Mouse (Mus musculus): ENCODE measurements around the gene Mmab. TPM values are rescaled to one million over a fixed set of nuclear protein-coding genes. Genes with fewer than 3 reads are reported as not detected.

Gene Mmab
- polyA plus RNA-seq, 1 experiment, result 19.2 TPM

DNA sequence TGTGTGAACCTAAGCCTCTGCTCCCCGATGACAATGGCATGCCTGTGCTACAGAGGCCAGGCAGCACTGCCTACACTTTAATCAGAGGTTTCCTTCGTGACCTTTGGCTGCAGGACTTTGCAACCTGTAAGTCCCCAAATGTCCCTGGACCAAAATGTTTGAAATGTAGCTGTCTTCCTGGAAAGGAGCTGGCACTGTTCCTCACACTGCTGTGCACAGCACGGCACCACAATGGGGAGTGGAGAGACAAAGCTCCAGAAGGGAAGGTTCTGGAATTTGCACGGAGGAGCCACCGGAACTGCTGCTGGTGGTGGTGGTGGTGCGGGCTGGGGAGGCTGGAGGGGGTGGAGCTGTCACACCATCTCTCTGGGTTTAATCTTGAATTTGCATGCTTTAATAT is 17.1 kb downstream of the Mmab start:
- no peak for DNase-seq
- no peaks in the 10 kb centered on the region for H3K27me3 ChIP-seq (ENCODE audit: control insufficient read depth, insufficient read depth, low read length)
- no peak overlapping the region for H3K27ac ChIP-seq (ENCODE audit: insufficient read depth, low read length)
- no peaks in the 10 kb centered on the region; the same call in 1 of the 2 replicates for H3K4me1 ChIP-seq (ENCODE audit: control insufficient read depth, insufficient read depth, low read length)
- WGBS, result 44% methylated on average over 6 of the region's 6 CpGs
- TF ChIP-seq CTCF (IDR thresholded peaks at IDR 0.05; ENCODE audit: borderline replicate concordance, insufficient read depth, low read depth, low read length), result no peak
- TF ChIP-seq POLR2A (IDR thresholded peaks at IDR 0.05; ENCODE audit: borderline replicate concordance, insufficient read depth, low read length), result no peak
- no peak overlapping the region for H3K4me3 ChIP-seq (replicated peaks; ENCODE audit: insufficient read depth, low read depth, low read length)

DNA sequence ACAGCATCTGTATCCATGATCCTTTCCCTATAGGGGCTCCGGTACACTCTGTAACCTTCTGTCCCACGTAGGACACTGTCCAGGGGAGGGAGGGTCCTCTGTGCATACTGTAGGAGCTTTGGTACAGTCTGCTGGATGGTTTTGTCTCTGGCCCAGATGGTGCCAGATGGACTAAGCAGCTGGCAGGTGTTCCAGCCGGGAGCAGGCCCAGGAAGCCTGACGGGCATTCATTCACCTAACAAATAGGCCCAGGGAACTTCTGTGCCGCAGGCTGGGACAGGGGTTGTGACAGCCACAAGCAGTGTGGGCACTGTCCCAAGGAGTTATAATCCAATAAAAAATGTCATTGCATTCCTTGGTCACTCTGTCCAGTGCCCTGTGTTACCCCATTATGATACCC is 19.9 kb downstream of the Mmab start:
- H3K27ac ChIP-seq (ENCODE audit: insufficient read depth, low read length), result no peak overlapping the region
- WGBS, result 41% methylated on average over 5 of the region's 5 CpGs
- H3K4me3 ChIP-seq (replicated peaks; ENCODE audit: insufficient read depth, low read depth, low read length), result no peak overlapping the region
- no peak for DNase-seq
- no peaks in the 10 kb centered on the region for H3K4me1 ChIP-seq (ENCODE audit: control insufficient read depth, insufficient read depth, low read length)
- TF ChIP-seq POLR2A (IDR thresholded peaks at IDR 0.05; ENCODE audit: borderline replicate concordance, insufficient read depth, low read length) (no peak), CTCF (IDR thresholded peaks at IDR 0.05; ENCODE audit: borderline replicate concordance, insufficient read depth, low read depth, low read length) (no peak)
- no peaks in the 10 kb centered on the region for H3K27me3 ChIP-seq (ENCODE audit: control insufficient read depth, insufficient read depth, low read length)

DNA sequence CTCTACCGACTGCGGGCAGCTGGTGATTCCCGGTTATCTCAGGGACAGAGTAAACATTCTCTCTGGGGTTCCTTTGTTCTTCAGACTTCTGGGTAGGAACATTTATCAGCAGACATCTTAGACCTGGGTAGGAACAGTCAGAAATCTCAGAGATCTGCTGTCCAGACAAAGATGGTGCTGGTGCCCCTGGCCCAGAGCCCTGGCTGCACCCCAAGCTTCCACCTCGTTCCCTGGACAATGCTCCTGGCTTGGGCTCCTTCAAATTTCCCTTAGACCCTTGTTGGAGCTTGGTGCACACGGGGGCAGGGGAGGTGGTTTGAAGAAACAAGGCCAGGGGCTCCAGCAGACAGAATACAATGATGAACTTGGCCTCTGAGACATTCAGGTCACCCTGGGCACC is 21.3 kb downstream of the Mmab start:
- Histone ChIP-seq H3K27me3 (ENCODE audit: control insufficient read depth, insufficient read depth, low read length) (no peaks in the 10 kb centered on the region), H3K4me3 (replicated peaks; ENCODE audit: insufficient read depth, low read depth, low read length) (no peak overlapping the region), H3K27ac (ENCODE audit: insufficient read depth, low read length) (no peak overlapping the region), H3K4me1 (ENCODE audit: control insufficient read depth, insufficient read depth, low read length) (no peaks in the 10 kb centered on the region)
- TF ChIP-seq POLR2A (IDR thresholded peaks at IDR 0.05; ENCODE audit: borderline replicate concordance, insufficient read depth, low read length) (no peak), CTCF (IDR thresholded peaks at IDR 0.05; ENCODE audit: borderline replicate concordance, insufficient read depth, low read depth, low read length) (no peak)
- no peak for DNase-seq
- 19% methylated on average over 5 of the region's 5 CpGs for WGBS

DNA sequence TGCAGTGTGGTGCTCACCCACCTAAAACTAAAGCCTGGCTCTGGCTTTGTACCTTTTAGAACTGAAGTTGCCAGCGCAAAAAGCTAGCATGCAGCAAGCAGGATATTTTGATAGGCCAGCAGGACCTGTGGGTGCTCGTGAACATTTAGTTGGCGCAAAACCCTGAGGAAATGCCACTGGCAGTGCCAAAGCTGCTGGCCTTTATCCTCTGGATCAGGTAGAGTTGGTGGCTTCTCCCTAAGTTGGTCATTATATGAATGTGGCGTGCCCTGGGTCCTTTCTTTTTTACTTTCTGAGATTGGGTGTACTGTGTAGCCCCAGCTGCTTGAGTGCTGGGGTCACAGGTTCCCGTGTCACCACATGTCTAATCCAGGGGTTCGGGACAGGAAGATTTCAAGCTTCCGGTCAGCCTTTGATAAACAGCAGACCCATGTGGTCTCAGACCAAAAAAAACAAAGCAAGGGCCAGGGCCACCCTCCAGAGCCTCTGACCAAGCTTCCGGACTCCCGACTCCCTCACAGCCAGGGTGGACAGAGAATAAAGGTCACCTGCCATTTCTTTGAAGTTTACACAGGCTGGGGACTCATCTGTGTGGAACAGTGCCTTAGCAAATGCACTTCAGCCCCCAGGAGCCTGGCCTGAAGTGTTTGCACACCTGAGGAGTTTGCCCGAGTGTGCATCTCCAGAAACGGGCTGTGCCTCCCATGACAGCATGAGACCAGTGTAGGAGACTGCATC is 22.1 kb downstream of the Mmab start:
- Histone ChIP-seq H3K4me3 (replicated peaks; ENCODE audit: insufficient read depth, low read depth, low read length) (no peak overlapping the region), H3K27ac (ENCODE audit: insufficient read depth, low read length) (no peak overlapping the region), H3K4me1 (ENCODE audit: control insufficient read depth, insufficient read depth, low read length) (no peaks in the 10 kb centered on the region), H3K27me3 (ENCODE audit: control insufficient read depth, insufficient read depth, low read length) (no peaks in the 10 kb centered on the region)
- TF ChIP-seq CTCF (IDR thresholded peaks at IDR 0.05; ENCODE audit: borderline replicate concordance, insufficient read depth, low read depth, low read length) (no peak), POLR2A (IDR thresholded peaks at IDR 0.05; ENCODE audit: borderline replicate concordance, insufficient read depth, low read length) (no peak)
- 80% methylated on average over 11 of the region's 11 CpGs for WGBS
- no peak for DNase-seq

DNA sequence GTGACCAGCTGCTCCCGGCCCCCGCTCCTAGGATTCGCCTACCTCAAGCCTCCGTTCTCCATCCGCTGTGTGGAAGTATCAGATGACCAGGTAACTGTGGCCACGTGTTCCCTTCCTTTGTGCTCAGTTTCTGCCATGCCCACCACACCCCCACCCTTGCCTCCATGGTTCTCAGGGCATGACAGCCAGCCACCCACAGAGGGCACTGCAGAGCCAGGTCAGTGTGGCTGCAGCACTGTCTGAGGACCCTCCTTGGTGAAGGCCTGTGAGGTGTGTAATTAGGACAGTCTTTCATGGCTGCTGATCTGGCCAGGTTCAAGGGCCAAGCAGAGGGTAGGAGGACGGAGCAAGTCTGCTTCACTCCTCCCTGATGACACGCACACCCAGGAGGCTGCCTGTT is 25.3 kb downstream of the Mmab start:
- WGBS, result 78% methylated on average over 8 of the region's 8 CpGs

DNA sequence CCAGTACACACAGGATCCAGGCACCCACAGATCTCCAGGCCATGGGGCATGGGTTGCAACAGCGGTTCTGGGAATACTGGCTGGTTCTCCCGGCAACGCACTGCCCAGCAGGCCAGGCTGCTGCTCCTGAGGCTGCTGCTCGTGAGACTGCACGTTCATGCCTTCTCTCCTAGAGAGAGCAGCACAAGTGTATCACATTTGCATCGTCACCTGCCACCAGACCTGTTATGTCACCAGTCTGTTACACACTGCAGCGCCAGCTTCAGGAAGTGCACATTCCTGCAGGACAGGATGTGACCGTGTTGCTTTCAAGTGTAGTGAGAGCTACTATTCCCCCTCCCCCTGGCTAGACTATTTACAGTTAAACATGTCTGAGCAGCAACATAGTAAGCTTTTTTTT is 27.0 kb downstream of the Mmab start:
- TF ChIP-seq CTCF (IDR thresholded peaks at IDR 0.05; ENCODE audit: borderline replicate concordance, insufficient read depth, low read depth, low read length) (no peak), POLR2A (IDR thresholded peaks at IDR 0.05; ENCODE audit: borderline replicate concordance, insufficient read depth, low read length) (no peak)
- Histone ChIP-seq H3K4me1 (ENCODE audit: control insufficient read depth, insufficient read depth, low read length) (no peaks in the 10 kb centered on the region), H3K27ac (ENCODE audit: insufficient read depth, low read length) (no peak overlapping the region), H3K27me3 (ENCODE audit: control insufficient read depth, insufficient read depth, low read length) (no peaks in the 10 kb centered on the region), H3K4me3 (replicated peaks; ENCODE audit: insufficient read depth, low read depth, low read length) (no peak overlapping the region)
- 69% methylated on average over 8 of the region's 8 CpGs for WGBS
- no peak for DNase-seq

More for the DNA sequence above, 25.3 kb downstream of the Mmab start:
- H3K4me1 ChIP-seq (ENCODE audit: control insufficient read depth, insufficient read depth, low read length), result no peaks in the 10 kb centered on the region
- DNase-seq, result no peak
- TF ChIP-seq POLR2A (IDR thresholded peaks at IDR 0.05; ENCODE audit: borderline replicate concordance, insufficient read depth, low read length) (no peak), CTCF (IDR thresholded peaks at IDR 0.05; ENCODE audit: borderline replicate concordance, insufficient read depth, low read depth, low read length) (peak; percentile 43; the same call in 1 of the 2 replicates)
- no peaks in the 10 kb centered on the region for H3K27me3 ChIP-seq (ENCODE audit: control insufficient read depth, insufficient read depth, low read length)
- no peak overlapping the region for H3K27ac ChIP-seq (ENCODE audit: insufficient read depth, low read length)
- no peak overlapping the region for H3K4me3 ChIP-seq (replicated peaks; ENCODE audit: insufficient read depth, low read depth, low read length)

DNA sequence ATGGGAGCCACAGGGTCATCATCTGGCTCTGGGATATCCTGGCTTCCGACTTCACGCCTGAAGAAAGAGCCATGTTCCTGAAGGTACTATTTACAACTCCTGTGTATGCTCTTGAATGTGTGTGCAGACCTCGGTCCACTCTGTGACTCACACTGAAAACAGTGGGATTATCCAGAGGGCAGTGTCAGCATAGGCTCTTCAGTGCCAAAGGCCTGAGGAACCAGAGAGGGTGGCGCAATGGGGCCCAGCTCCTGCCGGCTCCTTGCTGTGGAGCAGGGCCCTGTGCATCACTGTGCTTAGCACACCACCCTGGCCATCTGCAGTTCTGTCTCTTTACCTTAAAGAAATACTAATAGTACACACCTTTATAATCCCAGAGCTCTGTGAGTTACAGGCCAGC is 28.3 kb downstream of the Mmab start:
- no peaks in the 10 kb centered on the region for H3K27me3 ChIP-seq (ENCODE audit: control insufficient read depth, insufficient read depth, low read length)
- no peak overlapping the region for H3K4me3 ChIP-seq (replicated peaks; ENCODE audit: insufficient read depth, low read depth, low read length)
- H3K4me1 ChIP-seq (ENCODE audit: control insufficient read depth, insufficient read depth, low read length), result no peaks in the 10 kb centered on the region
- WGBS, result 94% methylated on average over 5 of the region's 5 CpGs
- no peak for TF ChIP-seq CTCF (IDR thresholded peaks at IDR 0.05; ENCODE audit: borderline replicate concordance, insufficient read depth, low read depth, low read length)
- TF ChIP-seq POLR2A (IDR thresholded peaks at IDR 0.05; ENCODE audit: borderline replicate concordance, insufficient read depth, low read length), result no peak
- no peak for DNase-seq
- H3K27ac ChIP-seq (ENCODE audit: insufficient read depth, low read length), result no peak overlapping the region

DNA sequence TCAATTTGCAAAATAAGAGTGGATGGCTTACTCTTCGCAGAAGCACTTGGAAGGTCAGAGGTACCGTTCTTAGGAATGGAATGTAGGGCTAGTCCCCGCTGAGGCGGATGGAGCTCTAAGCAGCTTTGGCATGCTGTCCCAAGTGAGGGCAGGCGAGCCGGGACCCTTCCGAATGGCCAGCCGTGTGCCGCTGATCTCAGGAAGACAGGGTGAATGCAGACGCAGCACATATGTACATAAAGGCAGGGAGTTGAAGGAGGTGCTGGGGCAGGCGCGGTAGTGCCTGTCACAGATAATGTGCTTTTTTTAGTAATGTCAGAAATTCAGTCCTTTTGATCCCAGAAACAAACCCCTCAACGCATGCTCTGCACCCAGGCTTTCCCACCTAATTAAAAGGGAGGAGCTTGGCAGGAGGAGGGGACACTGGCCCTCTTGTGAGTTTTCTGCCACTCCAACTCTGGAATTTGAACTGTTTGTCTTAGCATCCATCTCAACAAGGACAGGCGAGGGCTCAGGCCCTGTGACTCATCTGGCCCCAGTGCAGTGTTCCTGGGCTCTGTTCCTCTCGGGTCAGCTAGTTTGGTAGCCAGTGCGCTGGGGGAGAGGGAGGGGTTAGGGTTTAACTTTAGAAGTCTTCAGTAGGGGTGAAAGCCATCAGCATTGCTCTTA is 30.7 kb downstream of the Mmab start:
- Histone ChIP-seq H3K27ac (ENCODE audit: insufficient read depth, low read length) (no peak overlapping the region), H3K4me3 (replicated peaks; ENCODE audit: insufficient read depth, low read depth, low read length) (no peak overlapping the region), H3K27me3 (ENCODE audit: control insufficient read depth, insufficient read depth, low read length) (no peaks in the 10 kb centered on the region), H3K4me1 (ENCODE audit: control insufficient read depth, insufficient read depth, low read length) (no peaks in the 10 kb centered on the region)
- WGBS, result 88% methylated on average over 16 of the region's 16 CpGs
- no peak for DNase-seq
- TF ChIP-seq POLR2A (IDR thresholded peaks at IDR 0.05; ENCODE audit: borderline replicate concordance, insufficient read depth, low read length) (no peak), CTCF (IDR thresholded peaks at IDR 0.05; ENCODE audit: borderline replicate concordance, insufficient read depth, low read depth, low read length) (no peak)

Measured in cerebellum, adult 2 months (tissue).